Mouse (Mus musculus) common myeloid progenitor, adult 5-6 weeks (primary cell): Measurements from ENCODE around the gene Ltbp4. TPM values are rescaled to one million over a fixed set of nuclear protein-coding genes. Genes with fewer than 3 reads are reported as not detected.

Experiments
- ATAC-seq: replicated peaks from 2 replicates; pipeline ENCODE4 v1.8.0; 2016; ENCODE audit warnings: low read depth, mild to moderate bottlenecking, moderate TSS enrichment, inconsistent platforms; ENCODE audit not compliant: poor library complexity, severe bottlenecking
- total RNA-seq: library from RNA; stranded (forward); fragments of 200-1000, 187-1606 nt; gene quantifications from 2 replicates; pipeline ENCODE4 v1.2.3, GENCODE M21; 2017

Gene Ltbp4
- total RNA-seq, 1 experiment from 2014 or later: not detected

GRCm38 (mm10) chr7:27356861-27357594, 19.5 kb upstream of the Ltbp4 start, which contains the start of gene Gm20479:
Gene Gm20479, minus strand, starts transcription at chr7:27357419.
- peak; percentile 23 for ATAC-seq

GRCm38 (mm10) chr7:27356248-27356647, 18.8 kb upstream of the Ltbp4 start:
- no peak; the same call in 1 of the 2 replicates for ATAC-seq

GRCm38 (mm10) chr7:27355745-27356240, 18.3 kb upstream of the Ltbp4 start, which contains the start of gene Shkbp1:
Gene Shkbp1, minus strand, starts transcription at chr7:27356019.
- ATAC-seq: peak; percentile 82

GRCm38 (mm10) chr7:27355261-27355660, 17.8 kb upstream of the Ltbp4 start:
- no peak for ATAC-seq

GRCm38 (mm10) chr7:27354783-27355182, 17.3 kb upstream of the Ltbp4 start:
- ATAC-seq: no peak

- no peak for ATAC-seq
These were observed 16.7 kb upstream of the Ltbp4 start for GRCm38 (mm10) chr7:27354144-27354543.

- no peak for ATAC-seq
These were observed 8.0 kb upstream of the Ltbp4 start for GRCm38 (mm10) chr7:27345444-27345843.

- peak; percentile 88 for ATAC-seq
These were observed 5.1 kb upstream of the Ltbp4 start for GRCm38 (mm10) chr7:27342595-27342994.

- no peak for ATAC-seq
These were observed 2.0 kb upstream of the Ltbp4 start for GRCm38 (mm10) chr7:27339519-27339918.

GRCm38 (mm10) chr7:27339114-27339513, 1.6 kb upstream of the Ltbp4 start:
- ATAC-seq: no peak

- peak; percentile 61 for ATAC-seq
These were observed 1.3 kb downstream of the Ltbp4 start for GRCm38 (mm10) chr7:27335928-27336823.

GRCm38 (mm10) chr7:27335011-27335720, 2.3 kb downstream of the Ltbp4 start:
- no peak for ATAC-seq

GRCm38 (mm10) chr7:27334405-27334911, 3.0 kb downstream of the Ltbp4 start:
- 0 out of 2 replicates have a peak, but pooled peaks have one; percentile 6 for ATAC-seq

- ATAC-seq: no peak
These were observed 4.1 kb downstream of the Ltbp4 start for GRCm38 (mm10) chr7:27333316-27333941.

GRCm38 (mm10) chr7:27332353-27333199, 4.9 kb downstream of the Ltbp4 start:
- ATAC-seq: 0 out of 2 replicates have a peak, but pooled peaks have one; percentile 10

GRCm38 (mm10) chr7:27331854-27332253, 5.6 kb downstream of the Ltbp4 start:
- ATAC-seq: no peak

- ATAC-seq: no peak
These were observed 6.0 kb downstream of the Ltbp4 start for GRCm38 (mm10) chr7:27331541-27331851.

GRCm38 (mm10) chr7:27330709-27331540, 6.6 kb downstream of the Ltbp4 start:
- ATAC-seq: peak; percentile 55
